Mouse (Mus musculus): ENCODE results near the gene Dnajc19.
"Not testable (repeated sequence)": the region's sequence is repeated elsewhere in the genome, so short reads cannot be mapped to it uniquely, and the experiment has no call there.

The Dnajc19 gene

DNA sequence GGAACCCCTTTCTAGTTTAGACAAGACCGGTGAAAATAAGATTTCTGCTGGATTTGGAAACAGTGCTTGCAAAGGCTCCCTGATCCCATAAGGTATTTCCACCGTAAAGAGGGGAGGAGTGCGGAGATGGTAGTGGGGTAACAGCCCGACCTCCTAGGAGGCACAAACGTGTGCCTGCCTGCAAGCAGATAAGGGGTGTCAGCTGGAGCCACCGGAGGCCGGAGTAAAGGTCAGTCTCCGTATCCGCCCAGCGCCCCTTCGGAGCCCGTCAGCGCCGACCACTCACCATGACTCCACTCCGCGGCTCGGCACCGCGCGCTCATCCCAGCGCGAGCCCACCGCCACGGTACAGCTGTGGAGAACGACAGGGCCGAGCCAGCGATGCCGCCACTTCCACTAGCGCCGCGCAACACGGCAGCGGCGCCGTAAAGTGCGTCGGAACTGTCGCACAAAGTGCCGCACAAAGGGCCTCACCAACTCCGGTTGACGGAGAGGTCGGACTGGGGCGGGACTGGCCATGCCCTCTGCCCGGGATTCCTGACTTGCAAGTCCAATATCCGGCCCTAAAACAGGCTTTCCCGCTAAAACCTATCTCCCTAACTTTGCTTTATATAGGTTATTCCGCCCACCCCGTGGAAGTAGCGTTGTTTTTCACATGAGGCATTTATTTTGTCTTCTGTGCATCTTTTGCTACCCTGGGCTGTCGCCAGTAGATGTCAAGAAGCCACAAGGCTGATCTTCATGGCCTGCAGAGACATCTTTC, at the start of gene Dnajc19:
TSS of gene Dnajc19 (minus strand) at position 422 of the 763 bp plus-strand sequence.
- in situ Hi-C loops (cut with MboI) = loop anchor here (25.0 kb wide), 2 partner anchors 269 to 1344 kb away; partner anchors contain the start of genes Mrpl47 and Ndufb5

DNA sequence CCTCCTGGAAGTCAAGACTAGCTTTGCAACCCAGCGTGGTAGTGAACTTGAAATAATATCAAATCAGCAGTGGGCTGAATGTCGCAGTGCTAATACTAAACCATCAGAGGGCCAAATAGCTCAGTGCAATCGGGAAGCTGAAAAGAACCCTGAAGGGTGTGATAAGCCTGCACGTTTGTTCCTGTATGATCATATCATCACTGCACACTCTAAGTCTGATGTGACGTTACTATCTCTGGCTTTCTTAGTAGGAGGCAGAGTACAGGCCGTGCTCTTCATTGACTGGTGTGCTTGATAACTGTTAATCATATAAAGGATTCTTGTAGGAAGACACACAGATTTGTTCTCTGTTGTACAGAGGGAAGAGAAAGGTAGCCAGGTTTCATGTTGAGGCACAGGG, 48.8 kb upstream of the Dnajc19 start:
- in situ Hi-C loops (cut with MboI) = no loop called here

DNA sequence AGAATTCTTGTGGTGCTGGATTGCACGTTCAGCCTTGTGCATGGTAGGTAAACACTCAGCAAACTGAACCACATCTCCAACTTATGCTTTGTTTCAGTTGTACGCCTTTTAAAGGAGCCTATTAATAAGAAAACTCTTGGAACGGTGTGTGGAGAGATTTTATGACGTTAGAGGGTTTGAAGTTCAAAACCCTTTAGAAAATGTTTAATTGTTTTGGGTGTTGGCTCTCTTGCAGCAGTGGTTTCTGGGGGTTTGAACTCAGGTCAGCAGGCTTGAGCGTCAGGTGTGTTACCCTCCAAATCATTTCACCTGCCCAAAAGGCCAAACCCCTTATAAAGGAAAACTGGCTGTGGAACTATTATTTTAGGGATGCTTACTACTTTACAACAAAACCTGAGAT, 40.2 kb upstream of the Dnajc19 start:
- in situ Hi-C loops (cut with MboI) = no loop called here

DNA sequence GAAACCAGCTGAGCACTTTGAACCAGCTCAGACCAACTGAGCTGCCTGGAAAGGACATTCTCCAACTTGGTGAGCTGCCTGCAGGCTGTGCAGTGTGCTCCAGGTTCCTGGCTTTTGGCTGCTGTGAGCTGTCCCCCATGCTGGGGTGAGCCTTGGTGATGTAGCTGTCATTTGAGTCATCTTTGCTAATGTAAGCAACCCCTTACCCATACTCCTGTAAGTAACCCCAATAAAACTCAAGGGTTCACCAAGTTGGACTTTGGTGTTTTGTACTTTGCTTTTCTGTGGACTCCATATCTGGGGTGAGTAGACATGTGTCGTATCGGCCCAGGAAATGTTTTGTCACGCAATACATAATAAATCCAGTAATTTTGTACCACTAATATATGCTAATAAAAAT, 39.7 kb upstream of the Dnajc19 start:
- in situ Hi-C loops (cut with MboI) = no loop called here

DNA sequence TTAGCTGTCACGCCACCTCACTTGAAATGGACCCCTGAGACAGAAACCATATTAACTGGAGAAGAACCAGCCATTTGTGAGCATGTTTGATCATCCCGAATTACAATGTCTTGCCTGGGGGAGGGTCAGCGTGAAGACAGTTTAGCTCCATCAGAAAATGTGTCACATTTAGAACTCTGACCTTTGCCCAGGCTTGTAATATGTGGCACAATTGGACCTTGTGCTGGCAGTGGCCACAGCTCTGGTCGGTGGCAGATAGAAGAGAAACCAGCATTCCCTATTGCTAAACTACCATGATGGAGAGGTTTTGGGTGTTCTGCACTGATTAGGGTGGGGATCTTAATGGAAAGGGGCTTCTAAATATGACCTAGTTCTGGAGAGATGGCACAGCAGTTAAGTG, 38.7 kb upstream of the Dnajc19 start:
- in situ Hi-C loops (cut with MboI) = no loop called here

DNA sequence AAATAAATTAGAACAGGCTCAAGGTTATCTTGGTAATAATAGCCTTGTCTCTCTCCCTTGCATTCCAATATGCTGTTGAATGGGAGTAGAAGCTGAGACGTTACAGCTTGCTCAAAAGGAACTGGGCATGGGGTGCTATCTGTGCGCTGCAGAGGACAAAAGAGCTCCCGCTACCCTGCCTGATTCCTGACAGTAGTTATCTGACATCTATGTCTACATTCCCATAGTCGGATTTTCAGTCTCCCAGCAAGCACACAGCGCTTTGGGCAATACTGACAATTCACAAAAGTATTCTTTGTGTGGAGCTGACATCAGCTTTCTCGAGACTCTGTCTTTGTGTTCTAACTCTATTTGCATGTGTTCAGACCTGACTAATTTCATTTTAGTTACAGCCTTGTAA, 34.7 kb upstream of the Dnajc19 start:
- in situ Hi-C loops (cut with MboI) = no loop called here

DNA sequence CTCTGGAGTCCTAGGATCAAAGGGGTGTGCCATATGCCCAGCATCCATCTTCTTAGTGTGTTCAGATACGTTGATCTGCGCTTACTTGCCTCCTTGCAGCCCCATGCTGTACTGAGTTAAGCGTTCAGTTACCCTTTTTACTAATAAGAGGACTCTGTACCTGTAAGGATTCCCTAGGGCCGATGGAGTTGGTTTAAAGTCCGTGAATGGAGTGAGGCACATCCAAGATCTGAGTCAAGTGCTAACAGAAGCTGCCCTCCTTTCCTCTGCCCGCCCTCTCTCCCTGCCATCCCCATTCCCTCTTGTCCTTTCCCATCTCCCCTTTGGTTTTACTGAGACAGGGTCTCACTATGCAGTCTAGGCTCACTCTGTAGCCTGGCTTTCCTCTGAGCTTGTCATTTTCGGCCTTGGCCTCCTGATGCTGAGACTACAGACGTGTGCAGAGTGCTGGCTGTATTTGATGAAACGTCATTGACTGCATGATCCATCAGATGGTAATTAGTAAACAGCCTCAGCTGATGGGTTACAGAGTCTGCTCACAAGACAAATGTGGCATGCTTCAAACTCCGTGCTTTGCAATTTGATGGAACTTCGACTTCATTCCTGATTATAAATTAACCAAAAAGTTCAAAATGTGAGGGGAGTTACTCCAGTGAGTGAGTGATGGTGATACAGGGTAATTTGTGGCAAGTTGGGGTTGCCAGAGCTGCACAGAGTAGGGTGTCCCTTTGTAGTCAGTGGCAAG, 31.0 kb upstream of the Dnajc19 start:
- in situ Hi-C loops (cut with MboI) = no loop called here

DNA sequence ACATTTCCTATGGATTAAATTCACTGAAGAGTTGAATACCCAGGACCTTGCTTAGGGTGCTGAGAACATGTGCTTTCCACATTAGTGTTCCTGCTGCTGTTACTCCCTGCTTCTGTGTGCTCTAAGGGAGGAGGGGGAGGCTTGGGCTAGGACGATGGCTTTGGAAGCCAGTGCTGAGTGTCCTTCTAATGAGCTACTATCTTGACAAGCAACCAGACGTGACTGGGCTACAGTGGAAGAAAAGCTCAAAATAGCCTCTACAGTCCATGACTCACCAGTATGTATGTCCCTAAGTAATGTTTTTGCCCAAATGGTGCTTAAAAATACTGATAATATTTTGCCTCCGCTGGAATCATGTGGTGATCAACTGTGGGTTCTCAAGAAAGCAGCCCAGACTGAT, 26.5 kb upstream of the Dnajc19 start:
- in situ Hi-C loops (cut with MboI) = no loop called here

DNA sequence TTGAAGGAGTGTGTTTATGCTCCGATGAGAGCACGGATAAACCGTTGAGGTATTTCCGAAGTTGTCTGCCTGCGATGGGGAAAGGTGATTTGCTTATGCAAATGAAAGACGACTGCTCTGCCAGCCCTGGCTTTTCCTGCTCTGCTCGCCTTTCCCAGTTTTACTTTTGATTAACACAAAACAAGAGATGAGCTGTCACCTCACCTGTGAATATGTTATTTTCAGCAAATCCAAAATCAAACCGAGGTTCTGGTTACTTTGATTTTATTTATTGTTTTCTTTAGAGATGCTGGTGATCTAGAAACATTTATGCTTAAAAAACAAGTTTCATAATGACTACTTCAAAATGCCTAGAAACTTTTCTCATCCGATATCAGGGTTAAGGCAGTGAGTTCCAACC, 25.3 kb upstream of the Dnajc19 start:
- in situ Hi-C loops (cut with MboI) = no loop called here

DNA sequence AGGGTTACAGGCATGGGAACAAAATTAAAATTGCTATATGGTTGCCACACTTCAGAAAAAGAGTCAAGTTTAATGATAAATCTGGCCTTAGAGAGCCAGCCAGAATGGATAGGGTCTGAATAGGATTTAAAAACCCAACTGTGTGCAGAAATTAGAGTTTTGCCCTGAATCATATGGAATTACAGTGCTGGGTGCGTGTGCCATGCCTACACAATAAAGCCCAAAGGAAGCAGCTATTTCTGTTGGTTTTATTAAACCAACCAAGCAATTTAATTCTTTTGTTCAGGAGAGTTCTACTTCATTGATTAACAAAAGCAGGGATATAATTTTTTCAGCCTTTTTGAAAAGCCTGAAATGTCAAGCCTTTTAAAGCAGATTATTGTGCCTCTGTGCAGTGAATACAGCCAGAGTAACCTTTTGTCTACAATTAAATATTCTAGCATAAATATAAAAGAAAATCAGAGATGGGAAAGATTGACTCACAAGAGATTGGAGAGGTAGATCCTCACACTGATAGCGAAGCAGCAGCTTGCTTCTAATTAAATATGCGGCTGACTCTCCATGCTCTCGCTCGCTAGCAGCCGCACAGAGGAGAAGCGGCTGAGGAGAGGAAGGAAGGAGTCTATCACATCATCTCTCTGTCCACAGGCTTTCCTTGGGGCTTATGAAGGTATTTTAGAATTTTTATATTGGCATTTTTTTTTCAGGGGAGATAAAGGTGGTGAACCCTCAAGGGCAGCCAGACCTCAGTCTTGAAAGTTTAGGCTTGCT, 23.0 kb upstream of the Dnajc19 start:
- in situ Hi-C loops (cut with MboI) = no loop called here

DNA sequence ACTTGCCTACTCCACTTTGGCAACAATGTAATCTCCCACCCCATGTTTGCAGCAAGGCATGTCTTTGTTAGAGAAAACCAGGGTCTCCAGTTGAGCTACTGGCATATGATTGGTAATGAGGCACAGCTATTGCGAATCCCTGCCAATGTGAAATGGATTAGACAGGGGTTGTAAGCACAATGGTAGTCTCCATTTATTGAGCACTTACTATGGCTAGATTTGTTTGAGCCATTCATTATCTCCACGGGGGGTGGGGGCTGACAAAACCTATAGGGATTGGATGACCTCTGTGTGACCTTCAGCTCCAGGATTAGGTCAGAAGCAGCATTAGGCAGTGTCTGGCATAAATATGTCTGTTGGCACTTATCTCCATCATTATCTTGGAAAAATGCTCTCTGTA, 21.8 kb upstream of the Dnajc19 start:
- in situ Hi-C loops (cut with MboI) = no loop called here

DNA sequence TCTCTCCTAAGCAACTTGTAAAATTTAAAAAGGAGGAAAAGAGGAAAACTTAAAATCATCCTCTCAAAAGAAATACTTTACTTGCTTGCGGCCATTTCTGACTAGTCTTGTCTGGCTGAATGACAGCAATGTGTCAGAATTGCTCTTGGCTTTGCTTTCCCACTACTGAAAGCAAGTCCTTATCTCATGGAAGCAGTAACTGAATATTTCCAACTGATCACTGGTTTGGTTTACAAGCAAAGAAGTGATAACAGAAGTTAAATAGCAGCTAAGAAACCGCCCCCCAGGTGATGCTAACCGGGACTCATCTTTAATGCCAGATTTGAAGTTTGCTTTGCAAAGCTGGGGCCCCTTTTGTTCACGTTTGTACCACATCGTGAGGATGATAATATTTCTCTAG, 2.5 kb upstream of the Dnajc19 start:
- in situ Hi-C loops (cut with MboI) = loop anchor here (25.0 kb wide), 2 partner anchors 271 to 1346 kb away; partner anchors contain the start of genes Mrpl47 and Ndufb5

DNA sequence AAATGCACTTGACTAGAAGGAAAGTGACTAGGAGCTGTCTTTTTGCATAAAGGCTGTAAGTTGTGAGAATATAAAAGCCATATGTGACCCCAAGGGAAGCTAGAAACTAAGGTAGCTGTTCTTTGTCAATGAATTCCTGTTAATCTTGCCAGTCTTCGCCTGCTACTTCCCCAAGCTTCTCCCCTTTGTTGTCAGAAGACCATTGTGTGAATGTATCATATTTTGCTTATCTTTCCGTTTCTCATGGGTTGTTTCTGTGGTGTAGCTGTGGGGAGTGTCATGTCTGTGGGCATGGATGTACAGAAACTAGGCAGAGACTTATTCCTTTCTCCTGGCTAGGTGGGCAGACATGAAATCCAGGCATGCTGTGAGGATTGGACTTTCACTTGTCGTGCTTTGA, 808 bp upstream of the Dnajc19 start:
- in situ Hi-C loops (cut with MboI) = loop anchor here (25.0 kb wide), 2 partner anchors 270 to 1345 kb away; partner anchors contain the start of genes Mrpl47 and Ndufb5

DNA sequence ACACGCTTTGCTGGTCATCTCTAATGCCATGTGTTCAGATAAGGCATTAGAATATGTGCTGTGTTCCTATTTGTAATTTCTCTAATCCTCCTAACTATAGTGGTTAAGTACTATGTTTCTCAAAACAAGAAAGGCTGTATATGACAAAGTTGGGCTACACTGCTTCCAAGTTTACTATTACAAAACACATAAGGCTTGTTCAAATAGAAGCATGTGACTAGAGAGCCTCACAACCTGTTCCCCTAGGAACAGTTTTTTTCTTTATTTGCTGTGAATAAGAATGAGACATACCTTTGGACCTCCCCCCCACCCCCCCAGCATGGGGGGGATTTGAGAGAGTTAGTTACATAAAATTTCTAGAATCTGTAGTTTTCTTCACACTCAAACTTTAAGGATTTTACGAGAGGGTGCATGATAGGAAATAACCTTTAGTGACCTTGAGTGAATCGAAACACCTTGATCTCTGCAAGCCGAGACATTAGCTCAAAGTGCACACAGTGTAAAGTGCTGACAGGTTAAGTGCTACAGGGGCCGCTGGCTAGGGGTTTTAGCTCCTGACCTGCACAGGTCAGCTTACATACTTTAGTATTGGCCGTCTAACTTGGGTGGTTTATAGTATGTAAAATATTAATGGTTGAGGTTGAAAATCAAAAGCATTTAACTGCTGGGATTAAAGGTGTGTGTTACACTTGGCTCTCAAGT, 4.9 kb downstream of the Dnajc19 start:
- in situ Hi-C loops (cut with MboI) = loop anchor here (25.0 kb wide), 2 partner anchors 264 to 1339 kb away; partner anchors contain the start of genes Mrpl47 and Ndufb5

DNA sequence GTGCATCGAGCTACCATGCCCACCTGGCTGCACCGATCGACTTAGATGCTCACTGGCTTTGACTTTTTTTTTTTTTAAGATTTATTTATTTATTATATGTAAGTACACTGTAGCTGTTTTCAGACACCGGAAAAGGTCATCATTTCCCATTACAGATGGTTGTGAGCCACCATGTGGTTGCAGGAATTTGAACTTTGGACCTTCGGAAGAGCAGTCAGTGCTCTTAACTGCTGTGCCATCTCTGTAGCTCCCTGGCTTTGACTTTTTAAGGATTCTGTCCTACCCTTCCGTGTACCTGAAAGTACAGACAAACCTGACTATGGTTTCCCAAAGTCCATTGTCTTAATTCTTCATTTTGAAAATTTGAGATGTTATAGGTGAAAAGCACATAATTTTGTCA, 8.4 kb downstream of the Dnajc19 start:
- in situ Hi-C loops (cut with MboI) = no loop called here

DNA sequence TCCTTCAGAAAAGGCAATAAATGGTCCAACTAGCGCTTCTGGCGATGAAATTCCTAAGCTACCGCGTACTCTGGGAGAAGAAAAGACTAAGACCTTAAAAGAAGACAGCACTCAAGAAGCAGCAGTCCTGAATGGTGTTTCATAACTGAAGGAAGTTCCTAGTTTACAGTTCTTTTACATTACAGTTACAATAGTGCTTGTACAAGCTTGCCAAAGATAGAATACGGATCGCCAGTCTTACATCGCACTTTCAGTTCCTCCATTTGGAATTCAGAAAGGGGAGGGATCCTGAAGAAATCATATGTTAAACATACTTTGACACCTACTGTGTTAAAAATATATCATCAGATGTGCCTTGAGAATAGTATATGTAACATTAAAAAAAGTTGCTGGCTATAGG, 12.2 kb downstream of the Dnajc19 start:
- in situ Hi-C loops (cut with MboI) = not testable (repeated sequence)

DNA sequence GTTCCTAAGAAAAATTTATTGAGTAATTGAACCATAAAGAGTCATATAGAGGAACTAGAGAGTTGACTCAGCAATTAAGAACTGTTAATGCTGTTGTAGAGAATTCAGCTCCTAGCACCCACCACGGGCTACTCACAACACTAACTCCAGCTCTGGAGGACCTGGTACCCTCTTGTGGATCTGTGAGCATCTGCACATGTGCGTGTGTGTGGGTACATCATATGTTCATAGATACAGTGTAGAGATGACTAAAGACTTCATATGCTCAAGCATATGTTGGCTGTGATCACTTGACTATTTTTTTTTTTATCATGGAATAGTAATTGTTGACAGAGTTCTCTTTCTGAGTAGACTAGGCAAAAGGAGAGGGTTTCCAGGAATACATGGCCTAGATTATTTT, 18.8 kb downstream of the Dnajc19 start:
- in situ Hi-C loops (cut with MboI) = no loop called here

DNA sequence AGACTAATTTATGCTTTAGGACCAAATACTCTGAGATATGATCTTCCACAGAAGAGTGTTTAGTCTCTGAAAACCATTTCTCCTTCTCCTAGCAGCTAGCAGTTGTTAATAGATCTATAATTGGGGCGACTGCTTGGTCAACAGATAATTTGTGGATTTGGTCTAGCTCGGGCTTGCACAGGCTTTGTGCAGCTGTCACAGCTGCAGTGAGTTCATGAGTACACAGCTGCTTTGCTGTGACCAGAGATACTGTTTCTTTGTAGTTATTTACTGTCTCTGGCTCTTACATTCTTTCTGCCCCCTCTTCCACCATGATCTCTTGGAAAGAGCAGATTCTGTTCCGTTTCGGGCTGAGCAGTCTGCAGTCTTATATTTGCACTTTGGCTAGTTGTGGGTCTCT, 39.1 kb downstream of the Dnajc19 start:
- in situ Hi-C loops (cut with MboI) = no loop called here

DNA sequence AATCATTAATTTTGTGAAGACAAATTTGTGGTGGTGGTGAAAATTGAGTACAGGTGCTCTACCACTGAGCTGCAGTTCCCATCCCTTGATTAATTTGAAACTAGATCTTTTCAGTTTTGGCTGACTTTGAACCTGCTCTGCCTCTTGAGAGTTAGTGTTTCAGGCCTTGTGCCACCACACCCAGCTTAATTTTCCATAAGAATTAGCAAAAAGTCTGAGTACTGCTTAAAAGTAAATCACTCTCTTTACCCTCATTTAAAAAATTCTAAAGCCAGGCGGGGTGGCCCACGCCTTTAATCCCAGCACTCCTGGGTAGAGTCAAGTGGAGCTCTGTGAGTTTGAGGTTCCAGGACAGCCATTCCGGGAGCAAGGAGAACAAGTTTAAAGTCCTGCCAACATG, 45.4 kb downstream of the Dnajc19 start:
- in situ Hi-C loops (cut with MboI) = no loop called here

DNA sequence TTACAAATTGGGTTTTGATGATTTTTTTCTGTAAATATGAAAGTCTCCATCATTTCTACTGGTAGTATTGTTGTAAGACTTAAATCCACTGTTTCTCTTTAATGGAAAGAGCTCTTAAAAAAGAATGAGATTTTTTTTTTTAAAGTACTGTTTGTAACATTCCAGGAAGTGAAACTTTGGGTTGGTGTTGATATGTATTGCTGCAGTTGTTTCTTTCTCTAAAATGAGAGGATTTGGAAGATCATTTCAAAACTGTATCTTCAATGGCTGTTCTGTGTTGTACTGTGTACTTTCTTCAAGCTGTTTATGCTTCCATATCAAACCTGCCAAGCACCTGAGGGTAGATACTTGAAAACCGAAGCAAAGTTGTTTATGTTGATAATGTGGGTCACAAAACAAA, 46.3 kb downstream of the Dnajc19 start:
- in situ Hi-C loops (cut with MboI) = no loop called here

DNA sequence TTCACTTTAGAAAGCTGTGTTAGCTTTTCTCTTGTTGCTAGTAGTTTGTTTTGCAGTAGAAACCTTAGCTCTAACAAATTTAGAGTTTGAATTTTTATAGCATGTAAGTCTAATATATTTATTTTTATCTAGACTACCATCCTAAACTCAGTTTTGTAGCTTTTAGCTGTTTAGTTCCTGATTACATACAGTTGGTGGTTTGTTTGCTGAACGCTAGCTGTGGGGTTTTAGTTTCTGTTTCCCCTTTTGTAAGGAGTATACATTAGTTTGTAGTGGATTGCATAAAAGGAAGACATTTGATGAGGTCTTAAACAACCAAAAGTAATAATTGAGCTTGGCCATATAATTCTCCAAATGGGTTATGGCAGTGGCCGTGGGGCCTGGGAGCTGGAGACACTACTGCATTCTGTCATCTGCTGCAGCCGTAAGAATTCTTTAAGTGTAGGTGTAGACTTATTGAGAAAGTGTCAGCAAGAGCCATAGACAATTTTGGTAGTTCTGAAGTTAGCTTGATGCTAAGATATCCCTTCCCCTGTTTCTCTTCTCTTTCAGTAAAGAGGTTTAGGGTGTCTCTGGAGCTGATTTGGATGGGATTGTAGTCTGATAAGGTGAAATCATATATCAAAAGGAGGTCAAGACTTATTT, 47.3 kb downstream of the Dnajc19 start:
- in situ Hi-C loops (cut with MboI) = no loop called here

Data from mature B cell (primary cell).